Mouse (Mus musculus) cerebellum, adult 2 months (tissue): ENCODE results near the gene 2410004P03Rik.

ENCODE experiments used
- CTCF ChIP-seq: fragments of 200-500 bp; IDR thresholded peaks from 2 replicates; pipeline ENCODE4 v1.5.1; 2011; ENCODE audit warnings: low read depth, mild to moderate bottlenecking, control low read depth, low read length, moderate library complexity, borderline replicate concordance; ENCODE audit not compliant: insufficient read depth
- POLR2A ChIP-seq: fragments of 200-500 bp; IDR thresholded peaks from 2 replicates; pipeline ENCODE4 v1.6.1; 2011; ENCODE audit warnings: low read length, control low read depth, borderline replicate concordance; ENCODE audit not compliant: insufficient read depth

- TF ChIP-seq CTCF: no peak
- no peak for TF ChIP-seq POLR2A
These were observed 11.6 kb downstream of the 2410004P03Rik start, which contains the start of gene Pqlc3 for GRCm38 (mm10) chr12:16999739-17000497.
